Mouse (Mus musculus) bone marrow macrophage, adult 2 months (primary cell): ENCODE data around the gene Ank3.

Experiments
- CTCF ChIP-seq: IDR thresholded peaks from 2 replicates; pipeline ENCODE4 v1.5.1; 2012; ENCODE audit warnings: low read depth, mild to moderate bottlenecking, low read length, moderate library complexity
- POLR2A ChIP-seq: IDR thresholded peaks from 2 replicates; pipeline ENCODE4 v1.6.1; 2012; ENCODE audit warnings: mild to moderate bottlenecking, low read depth, low read length, borderline replicate concordance

- no peak for TF ChIP-seq CTCF
- no peak for TF ChIP-seq POLR2A
Measured at GRCm38 (mm10) chr10:69954657-69955267, 556.2 kb downstream of the Ank3 start.
